Mouse (Mus musculus) erythroblast, adult 5-6 weeks (primary cell): Measurements from ENCODE around the gene Pappa. TPM values are rescaled to one million over a fixed set of nuclear protein-coding genes. Genes with fewer than 3 reads are reported as not detected.

Experiments
- ATAC-seq: replicated peaks from 2 replicates; pipeline ENCODE4 v1.8.0; 2016; ENCODE audit warnings: moderate number of reproducible peaks, mild to moderate bottlenecking, moderate TSS enrichment, inconsistent platforms; ENCODE audit not compliant: poor library complexity, low FRiP score, severe bottlenecking
- total RNA-seq, 2 experiments: library from RNA; stranded (forward) in 1 of 2; stranded (reverse) in 1 of 2; fragments of 150-400 nt in 1 of 2; fragments of 200-764, 138-1000 nt in 1 of 2; gene quantifications; 2 replicates each; pipeline versions ENCODE4 v1.2.3 to v1.2.4; 2015 to 2017; ENCODE audit warnings: low replicate concordance in 2 of 2

Pappa gene
- total RNA-seq, 2 experiments from 2014 or later, result 0.17 TPM; not detected in 1

- no peak for ATAC-seq
Observed at GRCm38 (mm10) chr4:65302666-65303065, 178.7 kb downstream of the Pappa start.

GRCm38 (mm10) chr4:65317877-65318525, 194.0 kb downstream of the Pappa start:
- no peak for ATAC-seq

GRCm38 (mm10) chr4:65321340-65321739, 197.4 kb downstream of the Pappa start:
- no peak for ATAC-seq

GRCm38 (mm10) chr4:65321959-65322358, 198.0 kb downstream of the Pappa start:
- ATAC-seq, result no peak

GRCm38 (mm10) chr4:65325816-65326215, 201.8 kb downstream of the Pappa start:
- ATAC-seq, result no peak

- no peak for ATAC-seq
Observed at GRCm38 (mm10) chr4:65328486-65329308, 204.7 kb downstream of the Pappa start.

- ATAC-seq, result no peak
Observed at GRCm38 (mm10) chr4:65333718-65334117, 209.7 kb downstream of the Pappa start.

- ATAC-seq, result no peak
Observed at GRCm38 (mm10) chr4:65341766-65342165, 217.8 kb downstream of the Pappa start.

GRCm38 (mm10) chr4:65350521-65350920, 226.5 kb downstream of the Pappa start:
- no peak for ATAC-seq

- ATAC-seq, result no peak
Observed at GRCm38 (mm10) chr4:65354580-65354979, 230.6 kb downstream of the Pappa start.

GRCm38 (mm10) chr4:65367135-65367534, 243.2 kb downstream of the Pappa start:
- ATAC-seq, result no peak

GRCm38 (mm10) chr4:65372731-65373130, 248.8 kb downstream of the Pappa start:
- no peak for ATAC-seq

GRCm38 (mm10) chr4:65373841-65374240, 249.9 kb downstream of the Pappa start:
- ATAC-seq, result no peak

GRCm38 (mm10) chr4:65376571-65376970, 252.6 kb downstream of the Pappa start:
- ATAC-seq, result no peak

- no peak for ATAC-seq
Observed at GRCm38 (mm10) chr4:65379461-65379860, 255.5 kb downstream of the Pappa start.

GRCm38 (mm10) chr4:65383070-65383469, 259.1 kb downstream of the Pappa start:
- no peak for ATAC-seq

GRCm38 (mm10) chr4:65391001-65391400, 267.0 kb downstream of the Pappa start:
- ATAC-seq, result no peak

GRCm38 (mm10) chr4:65396806-65397205, 272.8 kb downstream of the Pappa start:
- ATAC-seq, result no peak

- ATAC-seq, result no peak
Observed at GRCm38 (mm10) chr4:65399457-65399856, 275.5 kb downstream of the Pappa start.

- no peak for ATAC-seq
Observed at GRCm38 (mm10) chr4:65402286-65402685, 278.3 kb downstream of the Pappa start.
